In the genomic region with DNA sequence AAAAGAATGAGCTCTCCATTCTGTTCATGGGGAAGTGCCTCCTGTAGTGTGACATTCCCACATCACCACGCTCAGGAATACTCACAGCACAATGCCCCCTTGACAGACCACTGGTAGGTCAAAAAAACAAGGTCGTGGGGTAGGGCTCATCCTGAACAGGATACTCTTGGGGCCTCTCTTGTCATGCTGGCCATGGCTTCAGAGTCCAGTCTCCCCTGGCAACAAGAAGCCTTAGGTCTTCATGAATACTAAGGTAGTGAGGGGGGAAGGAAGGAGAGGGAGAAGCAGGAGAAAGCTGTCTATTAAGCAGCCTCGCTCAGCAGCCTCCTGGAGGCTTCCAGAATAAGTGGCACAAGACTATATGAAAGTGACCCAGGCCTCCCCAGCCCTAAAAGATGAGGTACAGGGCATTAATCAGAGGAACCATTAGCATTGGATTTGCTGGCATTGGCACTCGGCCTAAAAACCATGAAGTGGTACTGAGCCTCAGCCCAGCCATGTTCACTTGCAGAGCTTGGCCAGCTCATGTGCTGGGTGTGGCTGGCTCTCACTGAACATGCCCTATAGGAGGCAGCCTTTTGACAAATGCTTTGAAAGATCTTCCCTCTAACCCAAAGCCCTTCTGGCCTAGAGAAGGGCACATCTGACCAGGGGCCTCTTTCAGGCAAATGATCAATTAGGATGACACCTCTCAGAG, we compare ENCODE assay signal across 27 mouse cellular contexts. TPM values are rescaled to one million over a fixed set of nuclear protein-coding genes. Genes with fewer than 3 reads are reported as not detected.
DNase-seq lines count a peak whose midpoint lies in the region; ATAC-seq and TF ChIP-seq lines count a peak whose summit lies in the region.
"Had no signal": no experiment of that assay in that cellular context is flagged by ENCODE, and none has a peak within 500 bp of the region (broad histone marks: within the 10 kb centered on the region; RNA-seq: fewer than 3 reads in every experiment).

No protein-coding gene starts in this region.

- H3K4me2 ChIP-seq in heart, embryonic 11.5 days: no peak overlapping the region
- H3K4me2 ChIP-seq in hindbrain, postnatal 0 days (ENCODE audit: low read depth, low read length): no peak overlapping the region
- no peak overlapping the region for H3K4me2 ChIP-seq in hindbrain, embryonic 12.5 days (replicated peaks)
- H3K4me2 ChIP-seq in midbrain, embryonic 16.5 days (ENCODE audit: low read length): no peak overlapping the region
- no peak overlapping the region for H3K4me2 ChIP-seq in midbrain, embryonic 11.5 days
- H3K4me2 ChIP-seq: embryonic facial prominence, embryonic 15.5 days; heart, embryonic 15.5 days had no signal

- peaks cover 7% of the 10 kb centered on the region; the same call in 1 of the 2 replicates for H3K36me3 ChIP-seq in heart, embryonic 11.5 days (ENCODE audit: control insufficient read depth, insufficient read depth, low read length)
- peaks cover 29% of the 10 kb centered on the region for H3K36me3 ChIP-seq in hindbrain, postnatal 0 days (ENCODE audit: insufficient read depth, low read length)
- H3K36me3 ChIP-seq in hindbrain, embryonic 12.5 days: peaks cover 40% of the 10 kb centered on the region
- H3K36me3 ChIP-seq in midbrain, embryonic 16.5 days (ENCODE audit: control insufficient read depth, insufficient read depth, low read length): peaks cover 16% of the 10 kb centered on the region
- H3K36me3 ChIP-seq in midbrain, embryonic 11.5 days (ENCODE audit: control insufficient read depth, insufficient read depth, low read length): peaks cover 14% of the 10 kb centered on the region

- no peak for TF ChIP-seq CTCF in hindbrain, postnatal 0 days (IDR thresholded peaks at IDR 0.05; ENCODE audit: low read depth)

- WGBS in heart, embryonic 11.5 days (ENCODE audit: insufficient replicate concordance): 77% methylated on average over 4 of the region's 4 CpGs
- 63% methylated on average over 4 of the region's 4 CpGs for WGBS in hindbrain, postnatal 0 days
- 77% methylated on average over 4 of the region's 4 CpGs for WGBS in hindbrain, embryonic 12.5 days
- WGBS in midbrain, embryonic 16.5 days: 78% methylated on average over 4 of the region's 4 CpGs
- 84% methylated on average over 4 of the region's 4 CpGs for WGBS in midbrain, embryonic 11.5 days

- H3K9me3 ChIP-seq in heart, embryonic 11.5 days (replicated peaks; ENCODE audit: control insufficient read depth, low read length): no peaks in the 10 kb centered on the region
- no peaks in the 10 kb centered on the region for H3K9me3 ChIP-seq in hindbrain, postnatal 0 days (ENCODE audit: low read length)
- no peaks in the 10 kb centered on the region for H3K9me3 ChIP-seq in hindbrain, embryonic 12.5 days (replicated peaks)
- no peaks in the 10 kb centered on the region for H3K9me3 ChIP-seq in midbrain, embryonic 16.5 days (replicated peaks; ENCODE audit: control insufficient read depth, low read length, poor library complexity, severe bottlenecking)
- H3K9me3 ChIP-seq in midbrain, embryonic 11.5 days (ENCODE audit: control insufficient read depth, low read length): no peaks in the 10 kb centered on the region
- H3K9me3 ChIP-seq: embryonic facial prominence, embryonic 15.5 days; forebrain, embryonic 10.5 days; heart, embryonic 10.5 days; heart, embryonic 15.5 days had no signal

- no peaks in the 10 kb centered on the region for H3K27me3 ChIP-seq in heart, embryonic 11.5 days (ENCODE audit: control insufficient read depth, insufficient read depth, low read length)
- H3K27me3 ChIP-seq in hindbrain, postnatal 0 days (ENCODE audit: insufficient read depth, low read length): no peaks in the 10 kb centered on the region
- H3K27me3 ChIP-seq in hindbrain, embryonic 12.5 days: no peaks in the 10 kb centered on the region
- H3K27me3 ChIP-seq in midbrain, embryonic 16.5 days (ENCODE audit: control insufficient read depth, insufficient read depth, low read depth, low read length): no peaks in the 10 kb centered on the region
- H3K27me3 ChIP-seq in midbrain, embryonic 11.5 days (ENCODE audit: control insufficient read depth, insufficient read depth, low read length): no peaks in the 10 kb centered on the region
- H3K27me3 ChIP-seq: CH12.LX; embryonic facial prominence, embryonic 15.5 days; heart, embryonic 15.5 days had no signal

- peaks cover 2% of the 10 kb centered on the region; the same call in 1 of the 2 replicates for H3K4me1 ChIP-seq in heart, embryonic 11.5 days (ENCODE audit: control insufficient read depth, insufficient read depth, low read length)
- H3K4me1 ChIP-seq in hindbrain, postnatal 0 days (ENCODE audit: insufficient read depth, low read length): peaks cover 3% of the 10 kb centered on the region; the same call in 1 of the 2 replicates
- no peaks in the 10 kb centered on the region for H3K4me1 ChIP-seq in hindbrain, embryonic 12.5 days
- H3K4me1 ChIP-seq in midbrain, embryonic 16.5 days (ENCODE audit: control insufficient read depth, insufficient read depth, low read length): no peaks in the 10 kb centered on the region; the same call in 1 of the 2 replicates
- H3K4me1 ChIP-seq in midbrain, embryonic 11.5 days (ENCODE audit: control insufficient read depth, insufficient read depth, low read length): no peaks in the 10 kb centered on the region
- H3K4me1 ChIP-seq: embryonic facial prominence, embryonic 15.5 days; forebrain, embryonic 10.5 days; heart, embryonic 15.5 days had no signal

- DNase-seq in heart, adult 11 months: no peak
- peak; percentile 34 for DNase-seq in hindbrain, postnatal 0 days (ENCODE audit: low spot score)
- no peak for DNase-seq in midbrain, embryonic 11.5 days (ENCODE audit: low spot score, missing footprints)
- peak; percentile 41 for DNase-seq in NIH3T3 (ENCODE audit: low read depth)
- DNase-seq in left cerebral cortex, postnatal 10 days (ENCODE audit: extremely low spot score in 1 of 2, low spot score in 2 of 2): no peak
- DNase-seq: adrenal gland, adult 2 months; adrenal gland, postnatal 25 days; cerebellum, adult 18-20 months; cerebellum, postnatal 10 days; embryo, embryonic 11 days; gastrocnemius, postnatal 36 days; heart, adult 18-20 months; heart, postnatal 14 days had no signal

- H3K9ac ChIP-seq in heart, embryonic 11.5 days (ENCODE audit: low read depth, low read length): 0 out of 2 replicates have a peak overlapping the region, but pooled peaks have one; percentile 28
- no peak overlapping the region for H3K9ac ChIP-seq in hindbrain, postnatal 0 days (replicated peaks; ENCODE audit: low read length)
- no peak overlapping the region for H3K9ac ChIP-seq in hindbrain, embryonic 12.5 days
- no peak overlapping the region for H3K9ac ChIP-seq in midbrain, embryonic 16.5 days (ENCODE audit: low read depth, low read length)
- no peak overlapping the region for H3K9ac ChIP-seq in midbrain, embryonic 11.5 days (ENCODE audit: low read length)
- H3K9ac ChIP-seq: embryonic facial prominence, embryonic 15.5 days; heart, embryonic 15.5 days had no signal

- ATAC-seq in heart, embryonic 11.5 days (replicated peaks; ENCODE audit: insufficient number of reproducible peaks, low FRiP score, low TSS enrichment): no peak
- peak; percentile 63 for ATAC-seq in hindbrain, postnatal 0 days
- no peak for ATAC-seq in hindbrain, embryonic 12.5 days (ENCODE audit: low FRiP score)
- ATAC-seq in midbrain, embryonic 16.5 days: no peak
- no peak for ATAC-seq in midbrain, embryonic 11.5 days (ENCODE audit: low FRiP score)
- ATAC-seq: forebrain, embryonic 14.5 days had no signal

- H3K27ac ChIP-seq in heart, embryonic 11.5 days (ENCODE audit: low read depth, low read length): no peak overlapping the region
- peak overlapping the region; percentile 67 for H3K27ac ChIP-seq in hindbrain, postnatal 0 days
- H3K27ac ChIP-seq in hindbrain, embryonic 12.5 days: no peak overlapping the region
- H3K27ac ChIP-seq in midbrain, embryonic 16.5 days (ENCODE audit: low read length): peak overlapping the region; percentile 7; the same call in 1 of the 2 replicates
- no peak overlapping the region for H3K27ac ChIP-seq in midbrain, embryonic 11.5 days (ENCODE audit: low read depth, low read length)
- H3K27ac ChIP-seq: embryonic facial prominence, embryonic 15.5 days; forebrain, embryonic 10.5 days; heart, embryonic 10.5 days; heart, embryonic 15.5 days had no signal

- H3K4me3 ChIP-seq in heart, embryonic 11.5 days (ENCODE audit: low read depth, low read length): no peak overlapping the region
- H3K4me3 ChIP-seq in hindbrain, postnatal 0 days (ENCODE audit: low read length): no peak overlapping the region
- no peak overlapping the region for H3K4me3 ChIP-seq in hindbrain, embryonic 12.5 days
- H3K4me3 ChIP-seq in midbrain, embryonic 16.5 days (ENCODE audit: low read depth, low read length): no peak overlapping the region
- no peak overlapping the region for H3K4me3 ChIP-seq in midbrain, embryonic 11.5 days (ENCODE audit: low read depth, low read length)
- H3K4me3 ChIP-seq: embryonic facial prominence, embryonic 15.5 days; erythroblast, embryonic 14.5 days; forebrain, embryonic 10.5 days; heart, embryonic 10.5 days; heart, embryonic 15.5 days had no signal

- intact Hi-C loops in left cerebral cortex, postnatal 10 days (cut with DNase I): no loop called here

RNA-seq across cellular contexts. Expression of a gene that starts 10.7 kb away (rescaled TPM):
- polyA plus RNA-seq in heart, embryonic 11.5 days (2014; fragmentation: Nextera tagmentation; extraction: Ambion mirVana): 39.9 and 42.7 TPM in 2 replicates
- 106 and 109 TPM in 2 replicates for total RNA-seq in hindbrain, postnatal 0 days (2014; rRNA removed)
- 91.4 and 95.7 TPM in 2 replicates for polyA plus RNA-seq in hindbrain, postnatal 0 days (2015; fragmentation: Nextera tagmentation; extraction: Ambion mirVana)
- polyA plus RNA-seq in hindbrain, embryonic 12.5 days (2016; fragmentation: Nextera tagmentation; extraction: Ambion mirVana): 94.2 and 97.0 TPM in 2 replicates
- polyA plus RNA-seq in midbrain, embryonic 16.5 days (2015; fragmentation: Nextera tagmentation; extraction: Ambion mirVana): 72.7 and 75.2 TPM in 2 replicates
- polyA plus RNA-seq in midbrain, embryonic 11.5 days (2014; fragmentation: Nextera tagmentation; extraction: Ambion mirVana): 76.8 and 80.0 TPM in 2 replicates
- total RNA-seq in left cerebral cortex, postnatal 10 days (2021): 10 to 100 TPM; 51.9 to 56.8 TPM

RNA-seq across cellular contexts. Expression of a gene that starts 24.7 kb away (rescaled TPM):
- polyA plus RNA-seq in heart, embryonic 11.5 days (2014; fragmentation: Nextera tagmentation; extraction: Ambion mirVana): 0.17 and 0.37 TPM in 2 replicates
- total RNA-seq in hindbrain, postnatal 0 days (2014; rRNA removed): not detected in 2 replicates
- 0.14 TPM in 1 of 2 replicates, not detected in the other for polyA plus RNA-seq in hindbrain, postnatal 0 days (2015; fragmentation: Nextera tagmentation; extraction: Ambion mirVana)
- polyA plus RNA-seq in hindbrain, embryonic 12.5 days (2016; fragmentation: Nextera tagmentation; extraction: Ambion mirVana): 0.31 and 0.34 TPM in 2 replicates
- 0.19 and 0.27 TPM in 2 replicates for polyA plus RNA-seq in midbrain, embryonic 16.5 days (2015; fragmentation: Nextera tagmentation; extraction: Ambion mirVana)
- not detected in 2 replicates for polyA plus RNA-seq in midbrain, embryonic 11.5 days (2014; fragmentation: Nextera tagmentation; extraction: Ambion mirVana)
- not detected for total RNA-seq in left cerebral cortex, postnatal 10 days (2021)
- total RNA-seq: CH12.LX; common myeloid progenitor, adult 5-6 weeks; gastrocnemius, adult 8-10 months; gastrocnemius, postnatal 36 days; heart, adult 18-20 months; heart, postnatal 14 days; hematopoietic stem cell, adult 5-6 weeks had no signal
- polyA plus RNA-seq: embryonic facial prominence, embryonic 11.5 days; erythroblast, embryonic 14.5 days; forebrain, embryonic 14.5 days; heart, embryonic 15.5 days had no signal

Comparison
In these comparisons a context has a peak if more than half of its experiments do, and no peak if none do; other contexts are left out.
1. H3K27ac ChIP-seq: peak in hindbrain, postnatal 0 days (single experiment) and midbrain, embryonic 16.5 days (single experiment); none in heart, embryonic 11.5 days (single experiment), hindbrain, embryonic 12.5 days (single experiment) and midbrain, embryonic 11.5 days (single experiment).
2. DNase-seq: peak in hindbrain, postnatal 0 days (single experiment) and NIH3T3 (single experiment); none in heart, adult 11 months (single experiment), midbrain, embryonic 11.5 days (single experiment) and left cerebral cortex, postnatal 10 days (0 of 2).